Mouse (Mus musculus) liver, embryonic 18 days (tissue): ENCODE data around the gene Olfr368. TPM values are rescaled to one million over a fixed set of nuclear protein-coding genes. Genes with fewer than 3 reads are reported as not detected.

Source experiments
- polyA plus RNA-seq: library from polyadenylated mRNA; depleted of rRNA; stranded (reverse); fragments of >200 nt; gene quantifications from 2 replicates; pipeline ENCODE4 v1.2.3, GENCODE M21; 2012; rRNA removed

The Olfr368 gene
- polyA plus RNA-seq = not detected in 2 replicates

GRCm38 (mm10) chr2:37326215-37326614 is at the start of gene Olfr368:
TSS of gene Olfr368 (plus strand) at chr2:37326515.

DNA sequence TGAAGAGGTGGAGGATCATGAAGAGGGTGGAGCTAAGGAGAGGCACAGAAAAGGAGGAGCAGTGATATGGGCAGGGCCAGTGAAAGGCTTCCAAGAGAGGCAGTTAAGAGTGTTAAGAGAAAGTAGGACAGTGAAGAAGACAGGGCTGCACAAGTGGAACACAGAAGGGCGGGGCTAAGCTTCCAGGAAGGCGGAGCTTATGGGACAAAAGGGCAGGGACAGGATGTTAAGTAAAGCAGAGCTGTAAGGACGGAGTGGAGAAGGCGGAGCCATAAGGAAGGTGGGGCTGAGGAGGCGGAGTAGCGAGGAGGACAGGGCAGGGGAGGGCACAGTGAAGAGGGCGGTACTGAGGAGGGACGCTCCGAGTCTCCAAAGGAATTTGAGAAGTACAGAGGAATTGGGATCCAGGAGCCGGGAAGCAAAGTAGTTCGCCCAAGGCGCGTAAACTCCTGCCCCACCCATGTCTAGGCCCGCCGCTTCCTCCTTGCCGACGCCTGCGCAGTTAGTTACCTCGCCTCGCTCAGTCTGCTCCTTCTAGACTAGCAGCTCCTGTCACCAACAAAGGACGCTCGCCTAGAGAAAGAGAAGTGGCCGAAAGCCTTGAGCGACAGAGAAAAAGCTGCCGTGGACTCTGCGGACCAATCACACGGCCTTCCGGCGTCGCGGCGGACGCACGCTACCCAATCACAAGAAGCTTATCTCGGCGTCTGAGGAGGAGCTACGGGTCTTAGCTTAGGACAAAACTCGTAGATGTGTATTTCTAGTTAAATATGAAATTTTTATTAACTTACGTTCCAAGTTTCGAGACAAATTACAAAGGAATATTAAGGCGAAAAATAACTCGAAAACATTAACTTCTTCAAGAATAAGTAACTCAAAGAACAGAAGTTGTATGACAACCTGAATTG is 32.6 kb downstream of the Olfr368 start, which contains the start of gene Pdcl:
Gene Pdcl (minus strand): TSS at position 700 of the 908 bp plus-strand sequence.

Other genes starting within 250 kb of the Olfr368 start
- not detected in 2 replicates for gene Olfr361, start 237.2 kb upstream of the Olfr368 start, polyA plus RNA-seq
- not detected in 2 replicates for gene Olfr362, start 208.6 kb upstream of the Olfr368 start, polyA plus RNA-seq
- not detected in 2 replicates for gene Olfr364-ps1, start 187.2 kb upstream of the Olfr368 start, polyA plus RNA-seq
- gene Olfr365, start 138.3 kb upstream of the Olfr368 start, polyA plus RNA-seq = not detected in 2 replicates
- not detected in 2 replicates for gene Olfr366, start 114.9 kb upstream of the Olfr368 start, polyA plus RNA-seq
- gene Pdcl, start 32.8 kb downstream of the Olfr368 start, polyA plus RNA-seq = 8.2 and 8.5 TPM in 2 replicates
- gene Rc3h2, start 96.4 kb downstream of the Olfr368 start, polyA plus RNA-seq = 3.7 and 4.3 TPM in 2 replicates
- gene Zbtb26, start 116.6 kb downstream of the Olfr368 start, polyA plus RNA-seq = 2.1 and 2.6 TPM in 2 replicates
- 2.7 TPM in 2 replicates for gene Zbtb6, start 116.7 kb downstream of the Olfr368 start, polyA plus RNA-seq
- 5.5 and 5.6 TPM in 2 replicates for gene Rabgap1, start 116.8 kb downstream of the Olfr368 start, polyA plus RNA-seq
- gene Gpr21, start 189.8 kb downstream of the Olfr368 start, polyA plus RNA-seq = 0.03 and 0.04 TPM in 2 replicates